Mouse (Mus musculus) E14TG2a.4 (cell line): Measurements from ENCODE around the gene Trim62.

Experiments used
- CTCF ChIP-seq: conservative IDR thresholded peaks from 2 replicates; pipeline ENCODE4 v1.5.1; 2014; ENCODE audit warnings: low read length
- POU5F1 ChIP-seq: IDR thresholded peaks from 2 replicates; pipeline ENCODE4 v1.6.1; 2014; ENCODE audit warnings: low read length, borderline replicate concordance

DNA sequence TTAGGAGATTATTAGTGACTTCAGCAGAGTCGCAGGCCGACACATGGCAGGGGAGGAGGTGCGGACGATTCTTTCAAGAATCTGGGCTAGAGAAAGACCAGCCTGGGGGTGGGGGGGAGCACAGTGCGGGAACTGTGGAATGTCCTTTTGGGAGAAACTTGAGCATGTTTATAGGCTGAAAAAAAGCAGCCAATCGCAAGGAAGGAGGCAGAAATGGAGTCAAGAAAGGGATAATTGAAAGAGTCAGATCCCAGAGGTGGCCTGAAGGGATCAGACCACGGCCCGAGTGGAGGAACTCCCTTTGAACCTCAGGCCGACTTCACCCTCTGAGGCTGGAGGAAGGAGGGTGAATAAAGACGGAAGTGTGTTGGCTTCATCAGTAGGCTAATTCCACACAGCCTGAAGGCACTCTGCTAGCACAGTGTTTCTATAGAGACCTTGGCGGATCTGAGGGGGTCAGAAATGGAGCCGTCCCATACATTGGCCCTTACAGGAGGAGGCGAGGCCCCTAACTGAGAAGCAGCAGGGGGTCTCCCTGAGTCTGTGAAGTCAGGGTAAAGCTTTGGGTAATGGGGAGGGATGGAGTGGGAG, 4.4 kb upstream of the Trim62 start:
- no peak for TF ChIP-seq CTCF
- TF ChIP-seq POU5F1: 0 out of 2 replicates have a peak, but pooled peaks have one; percentile 25
